8 mouse cellular contexts compared by ENCODE assay signal in the genomic region with DNA sequence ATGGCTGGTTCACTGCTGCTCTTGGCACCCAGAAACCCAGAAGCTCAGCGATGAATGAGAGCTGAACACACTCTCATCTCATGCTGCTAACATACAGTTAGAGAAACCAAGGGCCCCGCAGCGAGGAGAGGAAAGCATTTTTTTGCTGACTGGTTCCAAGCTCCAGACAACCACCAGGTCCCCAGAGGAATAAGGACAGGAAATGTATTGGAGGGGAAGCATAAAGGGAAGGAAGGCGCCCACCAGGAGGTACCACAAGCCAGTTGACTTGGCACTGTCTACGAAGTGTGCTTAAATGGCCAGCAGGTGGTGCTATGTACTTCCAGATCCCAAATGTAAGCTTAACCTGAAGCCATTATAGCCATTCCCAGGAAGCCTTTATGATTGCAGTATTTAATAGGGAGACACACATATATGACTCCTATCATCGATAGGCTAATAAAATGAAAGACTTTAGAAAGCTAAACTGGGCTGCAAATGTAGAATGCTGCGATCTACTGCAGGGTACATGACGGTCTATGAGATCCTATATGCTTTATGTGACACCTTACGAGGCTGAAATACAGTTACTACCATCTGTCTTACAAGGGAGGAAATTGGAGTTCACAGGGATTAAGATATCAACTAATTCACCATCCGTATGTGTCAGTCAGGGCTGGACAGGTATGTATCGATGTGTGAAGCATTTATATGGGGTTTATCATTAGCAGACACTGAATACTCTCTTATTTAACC. TPM values are rescaled to one million over a fixed set of nuclear protein-coding genes. Genes with fewer than 3 reads are reported as not detected.
DNase-seq lines count a peak whose midpoint lies in the region; ATAC-seq and TF ChIP-seq lines count a peak whose summit lies in the region.

No protein-coding gene starts in this region.

- TF ChIP-seq CTCF in olfactory bulb, adult 2 months (IDR thresholded peaks at IDR 0.05; ENCODE audit: insufficient read depth, low read depth, low read length), result peak; percentile 53

- 42% methylated on average over 11 of the region's 11 CpGs for WGBS in olfactory bulb, adult 2 months

- no peak overlapping the region for H3K27ac ChIP-seq in olfactory bulb, adult 2 months (ENCODE audit: insufficient read depth, low read depth, low read length)

- H3K4me3 ChIP-seq in olfactory bulb, adult 2 months (ENCODE audit: insufficient read depth, low read depth, low read length), result no peak overlapping the region

- peaks cover 7% of the 10 kb centered on the region for H3K4me1 ChIP-seq in olfactory bulb, adult 2 months (ENCODE audit: control insufficient read depth, insufficient read depth, low read length)

- ATAC-seq in CD4-positive, CD25-positive, alpha-beta regulatory T cell, adult 4 months, result peak; percentile 64

- peak; percentile 78 for DNase-seq in ZHBTc4 (ENCODE audit: low read depth, low spot score)
- peak; percentile 89 for DNase-seq in embryo, embryonic 10.5 days (ENCODE audit: low spot score)
- DNase-seq in heart, adult 9 months (ENCODE audit: low spot score in 2 of 2), result peak; percentile 47 to 75
- DNase-seq in kidney, postnatal 14 days, result peak; percentile 85
- DNase-seq in lung, adult 18-20 months, result peak; percentile 51 to 52
- peak; percentile 39 for DNase-seq in yolk sac, embryonic 10.5 days (ENCODE audit: low spot score)

- TF ChIP-seq POLR2A in olfactory bulb, adult 2 months (IDR thresholded peaks at IDR 0.05; ENCODE audit: insufficient read depth, low read depth, low read length), result no peak

RNA-seq across cellular contexts. Expression of gene Kcnj1, which starts 33.1 kb away (rescaled TPM):
- polyA plus RNA-seq in CD4-positive, CD25-positive, alpha-beta regulatory T cell, adult 4 months (2017; shearing (Covaris generic)), result not detected
- polyA plus RNA-seq in olfactory bulb, adult 2 months (2012; ENCODE audit: insufficient read depth, insufficient read length, low replicate concordance, missing spikeins), result not detected in 2 replicates

Comparison
In these comparisons a context has a peak if more than half of its experiments do, and no peak if none do; other contexts are left out.
1. DNase-seq: peak in every context shown above with its lines; median percentile 89 in embryo, embryonic 10.5 days; 85 in kidney, postnatal 14 days; 78 in ZHBTc4; 61 in heart, adult 9 months; 52 in lung, adult 18-20 months; 39 in yolk sac, embryonic 10.5 days.